Mouse (Mus musculus) olfactory bulb, adult 2 months (tissue): ENCODE results near the gene Kalrn.

Experiments used
- CTCF ChIP-seq: fragments of 200-500 bp; IDR thresholded peaks from 2 replicates; pipeline ENCODE4 v1.5.1; 2012; ENCODE audit warnings: low read depth, mild to moderate bottlenecking, low read length, moderate library complexity; ENCODE audit not compliant: insufficient read depth
- POLR2A ChIP-seq: fragments of 200-500 bp; IDR thresholded peaks from 2 replicates; pipeline ENCODE4 v1.6.1; 2012; ENCODE audit warnings: mild to moderate bottlenecking, low read depth, low read length, moderate library complexity; ENCODE audit not compliant: insufficient read depth

- TF ChIP-seq CTCF (no peak), POLR2A (no peak)
Observed at GRCm38 (mm10) chr16:34401216-34401615, 172.1 kb downstream of the Kalrn start.
